Mouse (Mus musculus) adrenal gland, adult 8-10 months (tissue): ENCODE measurements around the gene Gm26741. TPM values are rescaled to one million over a fixed set of nuclear protein-coding genes. Genes with fewer than 3 reads are reported as not detected.
"Not testable (repeated sequence)": the region's sequence is repeated elsewhere in the genome, so short reads cannot be mapped to it uniquely, and the experiment has no call there.

ENCODE experiments used
- DNase-seq: peaks from one replicate; pipeline ENCODE4 v3.0.0; 2022
- total RNA-seq, 4 experiments: library from RNA; stranded (reverse); gene quantifications; 2 replicates each; pipeline ENCODE4 v1.2.4; 2022

The Gm26741 gene
- not detected for total RNA-seq

- no peak for DNase-seq
Observed at GRCm38 (mm10) chr10:52358467-52358866, at the start of gene Gm26741. TSS of gene Gm26741 (plus strand) at chr10:52358767.

DNA sequence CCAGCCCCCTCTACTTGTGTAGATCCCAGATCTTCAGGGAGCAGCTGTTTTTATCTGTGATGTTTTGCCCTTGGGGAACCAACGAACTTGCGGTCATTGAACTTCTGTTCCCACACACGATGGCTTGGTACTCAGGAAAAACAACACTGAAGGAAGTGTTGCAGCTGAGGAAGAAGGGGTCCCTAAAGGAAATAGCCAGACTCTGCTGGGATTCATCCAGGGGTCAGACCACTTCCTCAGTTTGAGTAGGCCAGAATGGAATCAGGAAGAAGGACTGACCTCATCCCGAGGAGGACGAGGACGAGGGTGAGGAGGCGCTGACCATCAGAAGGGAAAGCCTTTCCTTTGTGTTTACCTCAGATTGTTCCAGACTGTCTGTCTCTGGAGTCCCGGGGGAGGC, 49.4 kb upstream of the Gm26741 start:
- peak; percentile 56 for DNase-seq

DNA sequence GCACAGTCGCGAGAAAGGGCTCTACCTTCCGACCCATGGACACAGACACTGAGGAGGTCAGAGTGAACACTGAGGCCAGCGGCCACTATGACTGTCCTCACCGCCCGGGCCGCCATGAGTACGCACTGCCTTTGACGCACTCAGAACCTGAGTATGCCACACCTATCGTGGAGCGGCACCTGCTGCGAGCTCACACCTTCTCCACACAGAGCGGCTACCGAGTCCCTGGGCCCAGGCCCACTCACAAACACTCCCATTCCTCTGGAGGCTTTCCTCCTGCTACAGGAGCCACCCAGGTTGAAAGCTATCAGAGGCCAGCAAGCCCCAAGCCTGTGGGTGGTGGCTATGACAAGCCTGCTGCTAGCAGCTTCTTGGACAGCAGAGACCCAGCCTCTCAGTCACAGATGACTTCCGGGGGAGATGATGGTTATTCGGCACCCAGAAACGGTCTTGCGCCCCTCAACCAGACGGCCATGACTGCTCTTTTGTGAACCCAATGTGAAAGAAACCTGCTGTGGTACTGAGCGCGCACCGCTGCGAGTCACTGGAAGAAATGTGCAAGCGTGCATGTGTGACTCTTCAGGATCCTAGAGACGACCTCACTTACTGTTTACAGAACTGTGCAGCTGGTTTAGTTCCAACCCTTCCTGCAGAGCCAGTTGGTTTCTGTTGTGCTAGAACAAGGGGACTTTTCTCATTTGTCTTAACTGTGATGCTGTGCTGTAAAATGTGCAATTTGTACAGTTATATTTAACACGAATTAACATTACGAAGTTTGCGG, 38.9 kb upstream of the Gm26741 start:
- no peak for DNase-seq

- no peak for DNase-seq
Observed at GRCm38 (mm10) chr10:52321918-52322317, 36.6 kb upstream of the Gm26741 start.

DNA sequence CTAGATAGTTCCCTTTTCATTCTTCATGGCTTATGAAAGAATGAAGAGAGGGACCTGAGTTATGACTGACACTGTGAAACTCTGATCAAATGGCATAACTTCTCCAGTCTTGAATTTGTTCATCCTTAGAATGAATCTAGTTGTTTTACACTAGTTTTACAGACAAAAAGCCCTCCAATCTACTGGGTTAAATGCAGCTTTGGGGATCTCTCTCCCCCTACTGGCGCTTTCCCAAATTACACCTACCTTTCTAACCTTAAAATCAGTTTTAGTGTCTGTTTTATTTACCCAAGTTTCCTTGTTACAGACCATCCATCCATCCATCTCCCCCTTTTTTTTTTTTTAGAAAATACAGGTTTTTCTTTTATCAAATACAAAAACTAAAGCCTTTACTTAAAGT, 27.6 kb upstream of the Gm26741 start:
- no peak for DNase-seq

- DNase-seq = not testable (repeated sequence)
Observed at GRCm38 (mm10) chr10:52343324-52343723, 15.2 kb upstream of the Gm26741 start.

- no peak for DNase-seq
Observed at GRCm38 (mm10) chr10:52353184-52353583, 5.4 kb upstream of the Gm26741 start.

GRCm38 (mm10) chr10:52360241-52360735, 1.7 kb downstream of the Gm26741 start:
- DNase-seq = no peak

DNA sequence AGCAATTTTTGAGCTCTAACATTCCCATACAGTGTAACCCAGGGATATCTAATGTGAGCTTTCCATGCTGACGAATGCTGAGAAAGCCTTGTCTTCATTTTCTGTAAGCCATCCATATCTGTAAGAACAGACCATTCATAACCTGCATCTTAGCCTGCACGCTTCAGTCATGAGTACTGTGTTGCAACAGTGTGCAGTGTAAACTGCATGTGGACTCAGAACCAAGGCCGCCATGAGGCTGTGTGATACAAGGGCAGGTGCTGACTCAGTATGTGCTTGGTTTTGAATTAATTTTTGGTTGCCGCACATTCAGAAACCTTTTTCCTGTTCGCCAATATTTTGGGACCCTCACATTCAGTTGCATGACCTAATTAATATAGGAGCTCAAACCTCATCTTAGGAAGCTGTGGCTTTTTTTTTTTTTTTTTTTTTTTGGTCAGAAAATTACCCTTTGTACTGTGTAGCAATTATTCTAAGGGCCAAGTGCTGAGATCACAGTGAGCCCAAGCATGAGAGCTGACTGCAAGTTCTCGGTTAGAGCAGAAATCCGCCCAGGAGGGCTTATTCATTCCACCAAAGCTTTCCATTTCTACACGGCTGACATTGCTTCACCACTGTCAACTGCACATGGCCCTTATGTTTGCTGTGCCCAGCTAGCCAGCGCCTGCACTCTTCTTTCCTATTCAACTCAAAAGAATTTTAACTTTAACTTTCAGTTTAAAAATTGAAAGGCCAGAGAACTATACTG, 2.5 kb downstream of the Gm26741 start:
- DNase-seq = no peak

DNA sequence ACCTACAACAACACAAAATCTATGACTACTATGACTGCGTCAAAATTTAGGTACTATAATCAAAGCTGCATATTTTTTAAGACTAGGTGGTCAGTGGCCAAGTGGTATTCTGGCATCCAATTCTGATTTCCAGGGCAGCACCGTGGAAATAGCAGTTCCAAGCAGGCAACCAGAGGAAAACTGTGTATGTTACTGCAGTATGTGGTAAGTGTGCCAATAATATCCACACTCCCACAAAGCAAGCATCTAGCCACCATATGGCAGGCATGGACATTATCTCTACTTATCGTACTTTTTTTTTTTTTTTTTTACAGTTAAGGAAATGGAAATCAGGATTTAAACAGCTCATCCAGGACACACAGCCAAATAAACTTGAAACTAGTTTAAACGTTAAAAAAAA, 9.8 kb downstream of the Gm26741 start:
- DNase-seq = no peak

GRCm38 (mm10) chr10:52373834-52374233, 15.3 kb downstream of the Gm26741 start:
- no peak for DNase-seq

GRCm38 (mm10) chr10:52374651-52375050, 16.1 kb downstream of the Gm26741 start:
- no peak for DNase-seq

DNA sequence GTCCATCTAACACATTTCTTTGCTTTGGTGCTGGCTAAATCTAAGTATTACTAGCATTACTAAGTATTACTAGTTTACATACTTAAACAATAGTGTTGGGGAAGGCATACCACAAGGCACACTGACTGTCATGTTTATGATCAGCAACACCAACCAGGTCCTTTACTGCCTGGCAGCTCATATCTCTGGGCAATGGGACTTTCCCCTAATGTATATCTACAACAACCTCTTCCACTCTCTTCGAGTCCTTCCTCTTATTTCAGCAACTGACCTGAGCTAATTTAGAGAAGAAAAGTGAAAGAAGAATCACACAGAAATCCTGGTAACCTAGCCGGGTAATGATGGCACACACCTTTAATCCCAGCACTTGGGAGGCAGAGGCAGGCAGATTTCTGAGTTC, 17.9 kb downstream of the Gm26741 start:
- no peak for DNase-seq

GRCm38 (mm10) chr10:52377813-52378212, 19.2 kb downstream of the Gm26741 start:
- DNase-seq = no peak

DNA sequence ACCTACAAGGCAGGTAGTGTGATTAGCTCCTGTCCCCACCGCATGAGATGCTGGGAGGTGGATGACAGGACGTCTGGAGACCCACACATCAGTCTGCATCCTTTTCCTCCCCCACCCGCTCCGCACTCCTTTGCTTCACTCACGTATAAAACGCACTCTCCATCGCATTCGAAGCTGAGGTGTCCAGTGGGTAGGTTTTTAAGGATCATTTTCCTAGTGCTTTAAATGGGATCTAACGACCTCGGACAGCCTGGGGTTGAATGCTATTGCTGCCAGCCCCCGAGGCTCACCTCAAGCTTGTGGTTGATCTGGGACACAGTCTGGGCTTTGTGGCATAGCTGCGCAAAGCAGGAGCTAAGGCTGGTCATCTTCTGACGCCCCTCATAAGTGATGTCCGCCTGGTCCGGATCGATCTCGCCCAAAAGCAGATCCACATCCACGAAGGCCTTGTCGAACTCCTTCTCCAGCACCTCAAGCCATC, 22.8 kb downstream of the Gm26741 start:
- no peak for DNase-seq

DNA sequence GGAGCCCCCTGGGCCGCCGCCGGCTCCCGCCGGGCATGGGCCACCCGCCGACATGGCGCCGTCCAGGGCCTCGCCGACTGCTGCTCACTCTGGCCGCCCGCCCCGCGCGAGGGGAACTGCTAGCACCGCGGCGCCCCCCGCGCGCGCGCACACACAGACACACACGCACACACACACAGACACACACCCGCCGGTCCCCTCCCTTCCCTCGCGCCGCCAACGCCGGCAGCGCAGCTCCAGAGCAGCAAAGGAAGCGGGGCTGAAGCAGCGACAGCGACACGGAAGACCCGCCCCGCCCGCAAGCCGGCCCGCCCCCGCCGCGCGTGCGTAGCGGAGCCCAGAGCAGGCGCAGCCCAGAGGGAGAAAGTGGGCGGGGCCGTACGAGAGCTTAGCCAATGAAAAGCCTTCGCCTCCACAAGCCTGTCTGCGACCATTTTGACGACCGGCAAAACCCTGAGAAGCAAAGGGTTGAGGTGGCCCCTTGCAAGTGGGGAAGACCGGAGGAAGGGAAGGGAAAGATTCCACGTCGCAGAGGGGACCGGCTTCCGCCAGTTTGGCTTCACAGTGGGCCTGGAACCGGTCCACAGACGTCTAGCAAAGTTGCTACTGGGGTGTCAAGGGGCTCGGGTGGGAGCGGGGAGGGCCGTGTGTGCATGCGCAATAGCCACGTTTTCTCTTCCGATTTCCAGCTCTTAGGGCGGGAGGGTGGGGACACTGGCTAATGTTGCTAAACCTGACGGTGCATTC, 23.5 kb downstream of the Gm26741 start, which contains the start of gene Gopc:
Gene Gopc, minus strand, starts transcription at position 280 of the 747 bp plus-strand sequence.
- peak; percentile 95 for DNase-seq

DNA sequence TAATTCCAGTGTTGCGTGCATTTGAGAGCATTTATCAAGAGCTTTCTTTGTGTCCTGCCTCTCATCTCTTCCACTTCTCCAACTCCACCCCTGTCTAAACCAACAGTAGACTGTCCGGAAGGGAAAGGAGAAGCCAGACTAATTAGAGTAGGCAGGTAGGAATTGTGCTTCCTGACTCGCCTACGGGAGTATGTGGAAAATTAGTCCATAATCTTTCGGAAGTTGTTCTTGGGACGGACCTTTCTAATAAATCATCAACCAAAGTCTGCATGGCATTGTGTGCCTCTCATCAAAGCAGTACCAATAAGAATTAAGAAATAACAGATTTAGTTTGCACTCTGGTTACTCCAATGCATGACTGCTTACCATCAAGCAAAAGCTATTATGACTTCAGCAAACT, 24.5 kb downstream of the Gm26741 start:
- no peak for DNase-seq

DNA sequence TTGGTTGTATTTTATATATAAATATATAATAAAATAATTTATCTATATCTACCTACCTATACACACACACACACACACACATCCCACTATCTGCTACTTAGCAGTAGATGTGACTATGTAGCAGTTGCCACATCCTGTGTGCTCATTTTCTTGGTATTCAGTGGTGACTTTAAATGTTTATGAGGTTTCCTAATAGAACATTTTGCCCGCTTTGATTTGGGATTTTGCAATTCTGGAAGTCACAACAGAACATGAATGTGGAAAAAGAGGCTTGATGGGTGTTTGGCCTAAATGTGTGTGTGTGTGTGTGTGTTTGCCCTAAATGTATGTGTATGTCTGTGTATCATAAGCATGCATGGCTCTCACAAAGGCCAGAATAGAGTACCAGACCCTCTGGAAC, 25.0 kb downstream of the Gm26741 start:
- DNase-seq = no peak

- peak; percentile 19 for DNase-seq
Observed at GRCm38 (mm10) chr10:52384823-52385610, 26.4 kb downstream of the Gm26741 start.

GRCm38 (mm10) chr10:52387192-52387591, 28.6 kb downstream of the Gm26741 start:
- DNase-seq = no peak

GRCm38 (mm10) chr10:52388922-52389430, 30.4 kb downstream of the Gm26741 start, which contains the start of gene Nepn:
TSS of gene Nepn (plus strand) at chr10:52388972.
- DNase-seq = no peak

DNA sequence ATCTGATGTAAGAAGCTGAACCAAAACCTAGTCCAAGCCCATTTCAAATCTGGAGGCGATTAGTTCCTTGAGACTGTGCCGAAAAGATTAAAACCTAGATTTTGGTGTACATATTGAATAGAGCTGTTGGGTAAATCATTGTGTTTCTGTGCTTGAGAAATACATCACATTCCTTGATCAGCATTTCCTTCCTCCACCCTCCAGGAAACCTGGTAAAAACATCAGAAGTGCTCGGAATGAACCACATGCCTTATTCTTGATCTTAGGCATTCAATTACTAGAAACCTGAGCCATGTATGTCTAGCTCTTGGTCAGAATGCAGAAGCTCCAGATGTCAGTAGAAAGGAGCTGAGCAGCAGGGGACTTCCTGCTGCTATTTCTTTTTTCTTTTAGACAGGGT, 30.9 kb downstream of the Gm26741 start:
- DNase-seq = no peak
